Mouse (Mus musculus) liver, adult 2 months (tissue): Measurements from ENCODE around the gene Impg2. TPM values are rescaled to one million over a fixed set of nuclear protein-coding genes. Genes with fewer than 3 reads are reported as not detected.

Experiments used
- DNase-seq: peaks from one replicate; pipeline ENCODE4 v3.0.0-alpha.2; 2011; ENCODE audit warnings: low read depth, low spot score; ENCODE audit errors: extremely low read depth
- H3K27ac ChIP-seq: fragments of 200-500 bp; replicated peaks from 2 replicates; pipeline ENCODE4 v1.5.1; 2012; ENCODE audit warnings: low read depth, mild to moderate bottlenecking, control low read depth, inconsistent platforms, low read length; ENCODE audit not compliant: insufficient read depth
- H3K27me3 ChIP-seq: fragments of 200-500 bp; 2 replicates; pipeline ENCODE4 v1.6.1; 2012; ENCODE audit warnings: mild to moderate bottlenecking, moderate library complexity, low read length, inconsistent platforms; ENCODE audit not compliant: control insufficient read depth, insufficient read depth
- H3K36me3 ChIP-seq: fragments of 200-500 bp; 2 replicates; pipeline ENCODE4 v1.6.1; 2012; ENCODE audit warnings: low read length, inconsistent platforms; ENCODE audit not compliant: control insufficient read depth, insufficient read depth
- H3K4me1 ChIP-seq: fragments of 200-500 bp; 2 replicates; pipeline ENCODE4 v1.6.1; 2011; ENCODE audit warnings: low read length; ENCODE audit not compliant: control insufficient read depth, insufficient read depth
- H3K4me3 ChIP-seq: fragments of 200-500 bp; 2 replicates; pipeline ENCODE4 v1.5.1; 2011; ENCODE audit warnings: low read depth, mild to moderate bottlenecking, control low read depth, low read length, moderate library complexity; ENCODE audit not compliant: insufficient read depth
- H3K79me2 ChIP-seq: fragments of 200-500 bp; 2 replicates; pipeline ENCODE4 v1.6.1; 2012; ENCODE audit warnings: inconsistent platforms, mild to moderate bottlenecking, low read length, moderate library complexity; ENCODE audit not compliant: control insufficient read depth, insufficient read depth
- H3K9ac ChIP-seq: fragments of 200-500 bp; 2 replicates; pipeline ENCODE4 v1.6.1; 2012; ENCODE audit warnings: low read depth, mild to moderate bottlenecking, control low read depth, inconsistent platforms, low read length
- CTCF ChIP-seq: fragments of 200-500 bp; IDR thresholded peaks from 2 replicates; pipeline ENCODE4 v1.5.1; 2011; ENCODE audit warnings: low read depth, low read length, control low read depth
- POLR2A ChIP-seq: fragments of 200-500 bp; IDR thresholded peaks from 2 replicates; pipeline ENCODE4 v1.6.1; 2011; ENCODE audit warnings: low read length, control low read depth; ENCODE audit not compliant: insufficient read depth; ENCODE audit errors: extremely low read depth
- WGBS: fragments of 180-500 bp; shearing (Covaris S2); methylation state at CpG from one replicate; pipeline ENCODE4 v1.1.7; 2018; 5-methylcytosine and 5-hydroxymethylcytosine counted together
- polyA plus RNA-seq: library from polyadenylated mRNA; depleted of rRNA; stranded (reverse); fragments of >200 nt; gene quantifications from 2 replicates; pipeline ENCODE4 v1.2.3, GENCODE M21; 2012; rRNA removed
- total RNA-seq: library from RNA; depleted of rRNA; stranded (reverse); fragments of >200 nt; gene quantifications from 2 replicates; pipeline ENCODE4 v1.2.3, GENCODE M21; 2014; rRNA removed

The Impg2 gene
- total and polyA plus RNA-seq, 2 experiments = 0.31 to 3.2 TPM

GRCm38 (mm10) chr16:56302996-56303395, 98.9 kb downstream of the Impg2 start:
- H3K36me3 ChIP-seq = no peaks in the 10 kb centered on the region
- H3K27ac ChIP-seq = no peak overlapping the region
- DNase-seq = no peak
- H3K4me1 ChIP-seq = no peaks in the 10 kb centered on the region
- H3K4me3 ChIP-seq = no peak overlapping the region
- H3K27me3 ChIP-seq = no peaks in the 10 kb centered on the region
- no peaks in the 10 kb centered on the region for H3K79me2 ChIP-seq
- H3K9ac ChIP-seq = no peak overlapping the region
- TF ChIP-seq POLR2A = no peak
- TF ChIP-seq CTCF = no peak
- 87% methylated on average over 4 of the region's 4 CpGs for WGBS

GRCm38 (mm10) chr16:56304167-56304566, 100.1 kb downstream of the Impg2 start:
- Histone ChIP-seq H3K4me1 (no peaks in the 10 kb centered on the region), H3K27ac (no peak overlapping the region), H3K4me3 (no peak overlapping the region), H3K27me3 (no peaks in the 10 kb centered on the region), H3K9ac (no peak overlapping the region), H3K36me3 (no peaks in the 10 kb centered on the region), H3K79me2 (no peaks in the 10 kb centered on the region)
- TF ChIP-seq CTCF (no peak), POLR2A (no peak)
- 90% methylated on average over 4 of the region's 4 CpGs for WGBS
- DNase-seq = no peak

GRCm38 (mm10) chr16:56307575-56307974, 103.5 kb downstream of the Impg2 start:
- Histone ChIP-seq H3K27me3 (no peaks in the 10 kb centered on the region), H3K9ac (no peak overlapping the region), H3K4me3 (no peak overlapping the region), H3K79me2 (no peaks in the 10 kb centered on the region), H3K27ac (no peak overlapping the region), H3K36me3 (no peaks in the 10 kb centered on the region), H3K4me1 (no peaks in the 10 kb centered on the region)
- TF ChIP-seq POLR2A = no peak
- TF ChIP-seq CTCF = no peak
- no peak for DNase-seq
- 89% methylated on average over 4 of the region's 4 CpGs for WGBS

GRCm38 (mm10) chr16:56311291-56311690, 107.2 kb downstream of the Impg2 start:
- Histone ChIP-seq H3K4me3 (no peak overlapping the region), H3K9ac (no peak overlapping the region), H3K36me3 (no peaks in the 10 kb centered on the region), H3K27me3 (no peaks in the 10 kb centered on the region), H3K27ac (no peak overlapping the region), H3K79me2 (no peaks in the 10 kb centered on the region), H3K4me1 (no peaks in the 10 kb centered on the region)
- DNase-seq = peak; percentile 9
- TF ChIP-seq CTCF = no peak
- no peak for TF ChIP-seq POLR2A

Other genes starting within 250 kb of the Impg2 start
- gene Rpl24, start 238.0 kb upstream of the Impg2 start, total RNA-seq = 178 and 222 TPM in 2 replicates
- 95.2 and 103 TPM in 2 replicates for gene Rpl24, start 238.0 kb upstream of the Impg2 start, polyA plus RNA-seq
- 8.6 and 9.9 TPM in 2 replicates for gene Zbtb11, start 230.4 kb upstream of the Impg2 start, total RNA-seq
- 2.0 and 2.8 TPM in 2 replicates for gene Zbtb11, start 230.4 kb upstream of the Impg2 start, polyA plus RNA-seq
- 55.8 and 67.7 TPM in 2 replicates for gene Pcnp, start 174.6 kb upstream of the Impg2 start, total RNA-seq
- 8.7 and 11.6 TPM in 2 replicates for gene Pcnp, start 174.6 kb upstream of the Impg2 start, polyA plus RNA-seq
- gene Trmt10c, start 166.5 kb upstream of the Impg2 start, total RNA-seq = 9.7 and 10.5 TPM in 2 replicates
- gene Trmt10c, start 166.5 kb upstream of the Impg2 start, polyA plus RNA-seq = 3.7 and 3.8 TPM in 2 replicates
- 6.7 and 6.9 TPM in 2 replicates for gene Senp7, start 156.0 kb upstream of the Impg2 start, total RNA-seq
- 1.2 and 1.3 TPM in 2 replicates for gene Senp7, start 156.0 kb upstream of the Impg2 start, polyA plus RNA-seq